Comparison of ENCODE assay signal across 30 mouse cellular contexts in genomic region chr5:137054299-137054698, GRCm38 (mm10). TPM values are rescaled to one million over a fixed set of nuclear protein-coding genes. Genes with fewer than 3 reads are reported as not detected.
"Had no signal": no experiment of that assay in that cellular context is flagged by ENCODE, and none has a peak within 500 bp of the region (broad histone marks: within the 10 kb centered on the region; RNA-seq: fewer than 3 reads in every experiment).

No protein-coding gene starts in this region.

- H3K4me3 ChIP-seq: heart, embryonic 10.5 days; heart, embryonic 12.5 days; hindbrain, embryonic 10.5 days; hindbrain, embryonic 12.5 days; intestine, embryonic 15.5 days; left cerebral cortex, adult 2 months; limb, embryonic 10.5 days; limb, embryonic 12.5 days; liver, embryonic 13.5 days; liver, embryonic 15.5 days had no signal

- H3K4me1 ChIP-seq: hindbrain, embryonic 10.5 days; hindbrain, embryonic 12.5 days; intestine, embryonic 15.5 days; limb, embryonic 10.5 days; limb, embryonic 12.5 days; liver, embryonic 13.5 days had no signal

- DNase-seq: gastrocnemius, postnatal 14 days; gastrocnemius, postnatal 36 days; heart, adult 18-20 months; heart, postnatal 10 days; heart, postnatal 4 days; kidney, adult 2 months; kidney, postnatal 10 days; kidney, postnatal 25 days; kidney, postnatal 4 days; liver; liver, embryonic 13.5 days had no signal

- H3K27ac ChIP-seq: heart, embryonic 10.5 days; hindbrain, embryonic 10.5 days; hindbrain, embryonic 12.5 days; hindbrain, embryonic 14.5 days; intestine, embryonic 15.5 days; left cerebral cortex, adult 2 months; limb, embryonic 10.5 days; limb, embryonic 12.5 days; liver, embryonic 13.5 days; liver, embryonic 15.5 days had no signal

- ATAC-seq: hindbrain, embryonic 16.5 days; inflammation-experienced regulatory T-cells, adult 6 months; intestine, embryonic 15.5 days had no signal

RNA-seq across cellular contexts. Expression of gene Serpine1, which starts 17.8 kb away (rescaled TPM):
- polyA plus RNA-seq: hindbrain, embryonic 10.5 days; inflammation-experienced regulatory T-cells, adult 6 months had no signal

RNA-seq across cellular contexts. Expression of gene Vgf, which starts 28.1 kb away (rescaled TPM):
- total RNA-seq: gastrocnemius, adult 18-20 months; gastrocnemius, adult 8-10 months; gastrocnemius, postnatal 14 days; gastrocnemius, postnatal 36 days; heart, adult 18-20 months; heart, adult 8-10 months; heart, postnatal 10 days; heart, postnatal 25 days; heart, postnatal 4 days had no signal
- polyA plus RNA-seq: gonadal fat pad, adult 2 months; heart, embryonic 10.5 days; heart, embryonic 12.5 days; heart, embryonic 14.5 days; heart, embryonic 16.5 days; inflammation-experienced regulatory T-cells, adult 6 months; liver, embryonic 13.5 days; liver, embryonic 15.5 days had no signal
